Mouse (Mus musculus): Measurements from ENCODE around the gene Mrvi1. TPM values are rescaled to one million over a fixed set of nuclear protein-coding genes. Genes with fewer than 3 reads are reported as not detected.

Mrvi1 gene
- polyA plus RNA-seq, 1 experiment from 2014 or later: 0.79 TPM

GRCm38 (mm10) chr7:110972796-110973195 lies 9.5 kb downstream of the Mrvi1 start:
- WGBS: 87% methylated on average over 2 of the region's 2 CpGs
- Histone ChIP-seq H3K9me3 (no peaks in the 10 kb centered on the region; the same call in 1 of the 2 replicates), H3K27ac (no peak overlapping the region), H3K36me3 (no peaks in the 10 kb centered on the region), H3K4me2 (no peak overlapping the region), H3K9ac (no peak overlapping the region), H3K4me1 (replicated peaks) (0 out of 2 replicates have a peak, but pooled peaks cover 3% of the 10 kb centered on the region), H3K27me3 (no peaks in the 10 kb centered on the region), H3K4me3 (no peak overlapping the region)
- ATAC-seq (ENCODE audit: low FRiP score): no peak

- Histone ChIP-seq H3K27ac (no peak overlapping the region), H3K27me3 (no peaks in the 10 kb centered on the region), H3K4me3 (no peak overlapping the region), H3K4me2 (no peak overlapping the region), H3K9ac (no peak overlapping the region), H3K9me3 (no peaks in the 10 kb centered on the region), H3K4me1 (replicated peaks) (0 out of 2 replicates have a peak, but pooled peaks cover 3% of the 10 kb centered on the region), H3K36me3 (no peaks in the 10 kb centered on the region)
- no peak for ATAC-seq (ENCODE audit: low FRiP score)
- 84% methylated on average over 4 of the region's 4 CpGs for WGBS
Measured at GRCm38 (mm10) chr7:110967373-110967772, 14.9 kb downstream of the Mrvi1 start.

GRCm38 (mm10) chr7:110966853-110967252 lies 15.4 kb downstream of the Mrvi1 start:
- Histone ChIP-seq H3K9me3 (no peaks in the 10 kb centered on the region), H3K27me3 (no peaks in the 10 kb centered on the region), H3K4me2 (no peak overlapping the region), H3K36me3 (no peaks in the 10 kb centered on the region), H3K9ac (no peak overlapping the region), H3K27ac (no peak overlapping the region), H3K4me3 (no peak overlapping the region), H3K4me1 (replicated peaks) (0 out of 2 replicates have a peak, but pooled peaks cover 3% of the 10 kb centered on the region)
- 93% methylated on average over 5 of the region's 5 CpGs for WGBS
- ATAC-seq (ENCODE audit: low FRiP score): no peak

- ATAC-seq (ENCODE audit: low FRiP score): no peak
- Histone ChIP-seq H3K27ac (no peak overlapping the region), H3K4me3 (no peak overlapping the region), H3K9ac (no peak overlapping the region), H3K36me3 (no peaks in the 10 kb centered on the region), H3K9me3 (no peaks in the 10 kb centered on the region), H3K27me3 (no peaks in the 10 kb centered on the region), H3K4me1 (replicated peaks) (0 out of 2 replicates have a peak, but pooled peaks cover 3% of the 10 kb centered on the region), H3K4me2 (no peak overlapping the region)
- WGBS: 64% methylated on average over 3 of the region's 3 CpGs
Measured at GRCm38 (mm10) chr7:110965387-110965786, 16.9 kb downstream of the Mrvi1 start.

GRCm38 (mm10) chr7:110963655-110963997 lies 18.6 kb downstream of the Mrvi1 start:
- Histone ChIP-seq H3K9ac (no peak overlapping the region), H3K4me3 (no peak overlapping the region), H3K4me1 (replicated peaks) (0 out of 2 replicates have a peak, but pooled peaks cover 3% of the 10 kb centered on the region), H3K4me2 (no peak overlapping the region), H3K36me3 (no peaks in the 10 kb centered on the region), H3K27me3 (no peaks in the 10 kb centered on the region), H3K27ac (no peak overlapping the region), H3K9me3 (no peaks in the 10 kb centered on the region)
- 76% methylated on average over 3 of the region's 3 CpGs for WGBS
- no peak for ATAC-seq (ENCODE audit: low FRiP score)

GRCm38 (mm10) chr7:110962943-110963654 lies 19.2 kb downstream of the Mrvi1 start:
- Histone ChIP-seq H3K4me1 (replicated peaks) (0 out of 2 replicates have a peak, but pooled peaks cover 3% of the 10 kb centered on the region), H3K4me3 (no peak overlapping the region), H3K27ac (no peak overlapping the region), H3K36me3 (no peaks in the 10 kb centered on the region), H3K27me3 (no peaks in the 10 kb centered on the region), H3K4me2 (no peak overlapping the region), H3K9ac (no peak overlapping the region), H3K9me3 (no peaks in the 10 kb centered on the region)
- WGBS: 65% methylated on average over 9 of the region's 9 CpGs
- ATAC-seq (ENCODE audit: low FRiP score): no peak

GRCm38 (mm10) chr7:110962497-110962896 lies 19.8 kb downstream of the Mrvi1 start:
- no peaks in the 10 kb centered on the region for H3K36me3 ChIP-seq
- H3K4me2 ChIP-seq: no peak overlapping the region
- H3K27ac ChIP-seq: no peak overlapping the region
- H3K9ac ChIP-seq: no peak overlapping the region
- ATAC-seq (ENCODE audit: low FRiP score): no peak
- no peak overlapping the region for H3K4me3 ChIP-seq
- no peaks in the 10 kb centered on the region for H3K27me3 ChIP-seq
- 83% methylated on average over 3 of the region's 3 CpGs for WGBS
- H3K4me1 ChIP-seq (replicated peaks): 0 out of 2 replicates have a peak, but pooled peaks cover 3% of the 10 kb centered on the region
- no peaks in the 10 kb centered on the region for H3K9me3 ChIP-seq

GRCm38 (mm10) chr7:110956422-110957170 lies 25.7 kb downstream of the Mrvi1 start:
- H3K9ac ChIP-seq: no peak overlapping the region
- H3K9me3 ChIP-seq: no peaks in the 10 kb centered on the region
- no peak for ATAC-seq (ENCODE audit: low FRiP score)
- H3K4me1 ChIP-seq (replicated peaks): no peaks in the 10 kb centered on the region
- H3K4me2 ChIP-seq: no peak overlapping the region
- 94% methylated on average over 14 of the region's 14 CpGs for WGBS
- H3K4me3 ChIP-seq: no peak overlapping the region
- H3K36me3 ChIP-seq: no peaks in the 10 kb centered on the region
- H3K27ac ChIP-seq: no peak overlapping the region
- H3K27me3 ChIP-seq: no peaks in the 10 kb centered on the region

- 83% methylated on average over 2 of the region's 2 CpGs for WGBS
- Histone ChIP-seq H3K9ac (no peak overlapping the region), H3K27me3 (no peaks in the 10 kb centered on the region), H3K27ac (no peak overlapping the region), H3K4me1 (replicated peaks) (no peaks in the 10 kb centered on the region), H3K9me3 (no peaks in the 10 kb centered on the region), H3K4me2 (no peak overlapping the region), H3K4me3 (no peak overlapping the region), H3K36me3 (no peaks in the 10 kb centered on the region)
- ATAC-seq (ENCODE audit: low FRiP score): no peak
Measured at GRCm38 (mm10) chr7:110955576-110955975, 26.7 kb downstream of the Mrvi1 start.

- no peak for ATAC-seq (ENCODE audit: low FRiP score)
- Histone ChIP-seq H3K36me3 (no peaks in the 10 kb centered on the region), H3K4me3 (no peak overlapping the region), H3K9ac (no peak overlapping the region), H3K4me1 (replicated peaks) (no peaks in the 10 kb centered on the region), H3K9me3 (no peaks in the 10 kb centered on the region), H3K27me3 (no peaks in the 10 kb centered on the region), H3K4me2 (no peak overlapping the region), H3K27ac (no peak overlapping the region)
- WGBS: 92% methylated on average over 6 of the region's 6 CpGs
Measured at GRCm38 (mm10) chr7:110954072-110954858, 28.0 kb downstream of the Mrvi1 start.

- Histone ChIP-seq H3K9me3 (no peaks in the 10 kb centered on the region), H3K36me3 (no peaks in the 10 kb centered on the region), H3K27me3 (no peaks in the 10 kb centered on the region), H3K4me2 (no peak overlapping the region), H3K9ac (no peak overlapping the region), H3K27ac (no peak overlapping the region), H3K4me1 (replicated peaks) (no peaks in the 10 kb centered on the region), H3K4me3 (no peak overlapping the region)
- 77% methylated on average over 1 of the region's 1 CpGs for WGBS
- ATAC-seq (ENCODE audit: low FRiP score): no peak
Measured at GRCm38 (mm10) chr7:110953210-110953609, 29.1 kb downstream of the Mrvi1 start.

- no peaks in the 10 kb centered on the region for H3K36me3 ChIP-seq
- H3K4me1 ChIP-seq (replicated peaks): no peaks in the 10 kb centered on the region
- H3K4me3 ChIP-seq: no peak overlapping the region
- no peak overlapping the region for H3K4me2 ChIP-seq
- no peaks in the 10 kb centered on the region for H3K27me3 ChIP-seq
- H3K9me3 ChIP-seq: no peaks in the 10 kb centered on the region
- no peak overlapping the region for H3K27ac ChIP-seq
- H3K9ac ChIP-seq: no peak overlapping the region
- no peak for ATAC-seq (ENCODE audit: low FRiP score)
Measured at GRCm38 (mm10) chr7:110950621-110950925, 31.7 kb downstream of the Mrvi1 start.

Data from hindbrain, embryonic 13.5 days (tissue).